Mouse (Mus musculus) lung, embryonic 15.5 days (tissue): ENCODE results near the gene Elf2. TPM values are rescaled to one million over a fixed set of nuclear protein-coding genes. Genes with fewer than 3 reads are reported as not detected.

Experiments
- ATAC-seq: fragments of 200-750 bp; cut with Nextera tagmentation; 2 replicates; pipeline ENCODE4 v1.8.0; 2017; ENCODE audit warnings: moderate number of reproducible peaks, borderline replicate concordance; ENCODE audit not compliant: low FRiP score, low TSS enrichment; ENCODE audit errors: extremely low read depth
- H3K27ac ChIP-seq: fragments of 300-500 bp; sonication (generic); 2 replicates; pipeline ENCODE4 v1.5.1; 2015; ENCODE audit warnings: moderate library complexity, mild to moderate bottlenecking, inconsistent platforms
- H3K27me3 ChIP-seq: fragments of 300-500 bp; sonication (generic); 2 replicates; pipeline ENCODE4 v1.6.1; 2015; ENCODE audit warnings: inconsistent platforms
- H3K36me3 ChIP-seq: fragments of 300-500 bp; sonication (generic); 2 replicates; pipeline ENCODE4 v1.6.1; 2015; ENCODE audit warnings: inconsistent platforms
- H3K4me1 ChIP-seq: fragments of 300-500 bp; sonication (generic); 2 replicates; pipeline ENCODE4 v1.6.1; 2015; ENCODE audit warnings: inconsistent platforms
- H3K4me2 ChIP-seq: fragments of 300-500 bp; sonication (generic); 2 replicates; pipeline ENCODE4 v1.6.1; 2015; ENCODE audit warnings: inconsistent platforms, mild to moderate bottlenecking, moderate library complexity
- H3K4me3 ChIP-seq: fragments of 300-500 bp; sonication (generic); 2 replicates; pipeline ENCODE4 v1.5.1; 2015; ENCODE audit warnings: mild to moderate bottlenecking, inconsistent platforms
- H3K9ac ChIP-seq: fragments of 300-500 bp; sonication (generic); 2 replicates; pipeline ENCODE4 v1.6.1; 2015; ENCODE audit warnings: inconsistent platforms
- H3K9me3 ChIP-seq: fragments of 300-500 bp; sonication (generic); 2 replicates; pipeline ENCODE4 v1.6.1; 2016; ENCODE audit warnings: inconsistent platforms
- WGBS: fragments of 180-500 bp; shearing (Covaris S2); methylation state at CpG from one replicate; pipeline ENCODE4 v1.1.7; 2015; 5-methylcytosine and 5-hydroxymethylcytosine counted together
- polyA plus RNA-seq: library from polyadenylated mRNA; unstranded; fragments of >200 nt; fragmentation: Nextera tagmentation; extraction: Ambion mirVana; gene quantifications from 2 replicates; pipeline ENCODE4 v1.2.1, GENCODE M21; 2015

Gene Elf2
- polyA plus RNA-seq, result 69.9 and 73.4 TPM in 2 replicates

GRCm38 (mm10) chr3:51340552-51341267, at the start of gene Elf2:
Gene Elf2, minus strand, starts transcription at chr3:51340663.
- peak; percentile 88 for ATAC-seq
- Histone ChIP-seq H3K36me3 (no peaks in the 10 kb centered on the region), H3K27ac (peak within 1 kb of the TSS; percentile 99), H3K4me3 (peak within 1 kb of the TSS; percentile 97), H3K9ac (peak within 1 kb of the TSS; percentile 93), H3K27me3 (no peaks in the 10 kb centered on the region), H3K4me2 (peak within 1 kb of the TSS; percentile 95), H3K9me3 (no peaks in the 10 kb centered on the region), H3K4me1 (peaks cover 6% of the 10 kb centered on the region; the same call in 1 of the 2 replicates)
- under 1% methylated on average over 62 of the region's 87 CpGs for WGBS

DNA sequence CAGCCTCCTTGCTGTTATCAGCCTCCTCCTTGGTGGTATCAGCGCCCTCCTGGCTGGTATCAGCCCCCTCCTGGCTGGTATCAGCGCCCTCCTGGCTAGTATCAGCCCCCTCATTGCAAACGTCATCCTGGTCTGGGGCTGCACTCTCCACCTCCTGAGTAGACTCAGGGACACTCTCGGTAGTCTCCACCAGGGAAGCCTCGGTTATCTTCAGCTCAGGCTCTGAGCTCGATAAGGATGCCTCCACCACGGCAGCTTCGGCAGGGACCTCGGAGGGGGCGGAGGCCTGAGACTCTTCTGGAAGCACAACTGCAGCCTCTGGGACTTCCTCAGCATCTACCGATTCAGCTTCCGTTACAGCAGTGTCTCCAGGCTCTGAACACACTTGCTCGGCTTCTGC, 48.4 kb upstream of the Elf2 start:
- H3K4me3 ChIP-seq, result no peak overlapping the region
- H3K4me2 ChIP-seq, result peak overlapping the region; percentile 49
- no peak for ATAC-seq
- 5% methylated on average over 13 of the region's 13 CpGs for WGBS
- no peak overlapping the region for H3K27ac ChIP-seq
- peak overlapping the region; percentile 22; the same call in 1 of the 2 replicates for H3K9ac ChIP-seq
- H3K4me1 ChIP-seq, result peaks cover 5% of the 10 kb centered on the region
- no peaks in the 10 kb centered on the region for H3K9me3 ChIP-seq
- H3K36me3 ChIP-seq, result no peaks in the 10 kb centered on the region
- H3K27me3 ChIP-seq, result peaks cover 7% of the 10 kb centered on the region

GRCm38 (mm10) chr3:51387868-51388381, 47.5 kb upstream of the Elf2 start:
- no peak for ATAC-seq
- Histone ChIP-seq H3K9me3 (no peaks in the 10 kb centered on the region), H3K36me3 (no peaks in the 10 kb centered on the region), H3K4me2 (no peak overlapping the region), H3K27ac (no peak overlapping the region), H3K4me1 (peaks cover 5% of the 10 kb centered on the region), H3K27me3 (peaks cover 7% of the 10 kb centered on the region), H3K9ac (no peak overlapping the region), H3K4me3 (no peak overlapping the region)
- WGBS, result 58% methylated on average over 8 of the region's 8 CpGs

DNA sequence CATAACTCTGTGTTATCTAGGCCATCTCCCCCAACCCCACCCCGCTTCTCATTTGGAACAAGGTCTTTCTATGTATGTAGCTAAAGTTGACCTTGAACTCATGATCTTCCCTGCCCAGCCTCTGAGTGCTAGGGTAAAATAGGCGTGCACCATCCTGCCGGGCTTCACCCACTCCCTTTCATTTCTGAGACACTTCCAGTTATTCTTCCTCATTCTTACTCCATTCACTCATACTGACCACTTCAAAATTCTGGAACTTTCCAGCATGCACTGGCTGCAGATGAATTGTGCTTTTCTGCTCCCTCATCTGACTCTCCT, 46.6 kb upstream of the Elf2 start:
- H3K4me3 ChIP-seq, result no peak overlapping the region
- no peak for ATAC-seq
- H3K9ac ChIP-seq, result no peak overlapping the region
- H3K27ac ChIP-seq, result no peak overlapping the region
- H3K27me3 ChIP-seq, result peaks cover 7% of the 10 kb centered on the region
- H3K4me1 ChIP-seq, result peaks cover 5% of the 10 kb centered on the region
- no peak overlapping the region for H3K4me2 ChIP-seq
- H3K9me3 ChIP-seq, result no peaks in the 10 kb centered on the region
- WGBS, result 71% methylated on average over 3 of the region's 3 CpGs
- no peaks in the 10 kb centered on the region for H3K36me3 ChIP-seq

- Histone ChIP-seq H3K4me2 (no peak overlapping the region), H3K36me3 (no peaks in the 10 kb centered on the region), H3K4me3 (no peak overlapping the region), H3K9ac (no peak overlapping the region), H3K4me1 (peaks cover 5% of the 10 kb centered on the region), H3K9me3 (no peaks in the 10 kb centered on the region), H3K27ac (no peak overlapping the region), H3K27me3 (peaks cover 7% of the 10 kb centered on the region)
- 49% methylated on average over 12 of the region's 12 CpGs for WGBS
- no peak for ATAC-seq
These were observed 46.1 kb upstream of the Elf2 start for GRCm38 (mm10) chr3:51386441-51387133.

DNA sequence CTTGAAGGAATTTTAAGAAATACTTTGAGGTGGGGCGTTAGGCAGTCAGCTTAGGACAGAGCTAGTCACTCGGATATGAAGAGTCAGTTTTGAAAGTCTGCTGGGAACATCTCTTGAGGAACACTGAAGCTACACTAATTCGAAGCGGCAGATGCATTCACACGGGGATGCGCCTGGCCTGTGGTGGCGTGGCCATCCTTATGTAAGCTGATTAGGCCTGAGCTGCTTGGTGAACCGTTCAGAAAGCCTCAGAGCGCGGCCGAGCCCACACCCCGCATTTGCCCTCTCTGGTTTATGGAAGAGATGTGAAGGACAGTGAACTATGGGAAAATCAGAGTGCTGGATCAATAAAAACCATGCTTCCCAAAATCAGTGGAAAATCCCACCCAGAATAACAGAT, 42.9 kb upstream of the Elf2 start:
- Histone ChIP-seq H3K36me3 (no peaks in the 10 kb centered on the region), H3K4me1 (0 out of 2 replicates have a peak, but pooled peaks cover 8% of the 10 kb centered on the region), H3K4me2 (no peak overlapping the region), H3K9ac (no peak overlapping the region), H3K27me3 (no peaks in the 10 kb centered on the region), H3K4me3 (no peak overlapping the region), H3K9me3 (no peaks in the 10 kb centered on the region), H3K27ac (no peak overlapping the region)
- 76% methylated on average over 12 of the region's 12 CpGs for WGBS
- no peak for ATAC-seq

DNA sequence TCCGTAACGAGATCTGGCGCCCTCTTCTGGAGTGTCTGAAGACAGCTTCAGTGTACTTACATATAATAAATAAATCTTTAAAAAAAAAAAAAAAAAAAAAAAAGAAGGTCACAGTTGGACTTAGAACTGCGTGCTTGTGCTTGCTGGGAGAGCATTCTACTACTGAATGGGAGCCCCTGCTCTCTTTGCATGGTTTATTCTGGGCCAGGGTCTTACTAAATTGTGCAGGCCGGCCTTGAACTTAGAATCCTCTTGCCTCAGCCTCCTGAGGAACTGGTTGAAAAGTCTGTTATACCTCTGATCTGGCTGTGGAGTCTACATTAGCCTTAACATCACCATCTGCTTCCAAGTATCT, 40.2 kb upstream of the Elf2 start:
- 60% methylated on average over 3 of the region's 5 CpGs for WGBS
- Histone ChIP-seq H3K9ac (no peak overlapping the region), H3K4me2 (no peak overlapping the region), H3K4me1 (0 out of 2 replicates have a peak, but pooled peaks cover 10% of the 10 kb centered on the region), H3K27me3 (no peaks in the 10 kb centered on the region), H3K27ac (no peak overlapping the region), H3K4me3 (no peak overlapping the region), H3K36me3 (no peaks in the 10 kb centered on the region), H3K9me3 (no peaks in the 10 kb centered on the region)
- ATAC-seq, result no peak; the same call in 1 of the 2 replicates

GRCm38 (mm10) chr3:51379786-51380659, 39.6 kb upstream of the Elf2 start:
- Histone ChIP-seq H3K4me2 (no peak overlapping the region), H3K27ac (peak overlapping the region; percentile 70), H3K9ac (no peak overlapping the region), H3K27me3 (no peaks in the 10 kb centered on the region), H3K9me3 (no peaks in the 10 kb centered on the region), H3K4me3 (no peak overlapping the region), H3K4me1 (0 out of 2 replicates have a peak, but pooled peaks cover 10% of the 10 kb centered on the region), H3K36me3 (no peaks in the 10 kb centered on the region)
- ATAC-seq, result no peak
- 61% methylated on average over 5 of the region's 5 CpGs for WGBS

DNA sequence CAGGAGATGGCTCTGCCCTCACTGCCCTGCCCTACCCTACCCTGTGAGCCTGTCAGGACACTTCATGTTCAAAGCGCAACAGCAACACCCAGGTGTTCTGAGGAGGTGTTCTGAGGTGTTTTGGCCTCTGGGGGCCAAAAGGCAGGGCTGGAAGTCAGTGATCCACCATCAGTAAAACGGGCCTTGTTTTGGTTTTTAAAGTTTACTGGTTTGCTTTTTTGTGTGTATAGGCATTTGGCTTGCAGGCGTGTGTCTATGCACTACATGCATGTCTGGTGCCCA, 38.1 kb upstream of the Elf2 start:
- WGBS, result 72% methylated on average over 3 of the region's 3 CpGs
- ATAC-seq, result no peak; the same call in 1 of the 2 replicates

GRCm38 (mm10) chr3:51377878-51378664, 37.6 kb upstream of the Elf2 start:
- Histone ChIP-seq H3K4me2 (peak overlapping the region; percentile 60), H3K27ac (no peak overlapping the region; the same call in 1 of the 2 replicates), H3K9me3 (no peaks in the 10 kb centered on the region), H3K36me3 (no peaks in the 10 kb centered on the region), H3K4me3 (peak overlapping the region; percentile 39), H3K4me1 (0 out of 2 replicates have a peak, but pooled peaks cover 10% of the 10 kb centered on the region), H3K27me3 (no peaks in the 10 kb centered on the region), H3K9ac (peak overlapping the region; percentile 23)
- no peak for ATAC-seq
- 16% methylated on average over 31 of the region's 31 CpGs for WGBS

More for the DNA sequence above, 38.1 kb upstream of the Elf2 start:
- Histone ChIP-seq H3K4me1 (0 out of 2 replicates have a peak, but pooled peaks cover 10% of the 10 kb centered on the region), H3K4me2 (peak overlapping the region; percentile 60), H3K9me3 (no peaks in the 10 kb centered on the region), H3K36me3 (no peaks in the 10 kb centered on the region), H3K27ac (no peak overlapping the region), H3K9ac (0 out of 2 replicates have a peak overlapping the region, but pooled peaks have one; percentile 23), H3K27me3 (no peaks in the 10 kb centered on the region), H3K4me3 (peak overlapping the region; percentile 39)
